Mouse (Mus musculus) intestine, postnatal 0 days (tissue): ENCODE measurements around the gene Ppt2. TPM values are rescaled to one million over a fixed set of nuclear protein-coding genes. Genes with fewer than 3 reads are reported as not detected.

Experiments used
- ATAC-seq: fragments of 200-750 bp; cut with Nextera tagmentation; 2 replicates; pipeline ENCODE4 v1.8.0; 2017; ENCODE audit warnings: mild to moderate bottlenecking, moderate TSS enrichment, moderate library complexity
- H3K27ac ChIP-seq: fragments of 300-500 bp; sonication (generic); 2 replicates; pipeline ENCODE4 v1.5.1; 2014; ENCODE audit warnings: mild to moderate bottlenecking, low read depth, low read length, moderate library complexity
- H3K27me3 ChIP-seq: fragments of 300-500 bp; sonication (generic); replicated peaks from 2 replicates; pipeline ENCODE4 v1.6.1; 2014; ENCODE audit warnings: low read length, mixed read lengths; ENCODE audit not compliant: control insufficient read depth, insufficient read depth
- H3K36me3 ChIP-seq: fragments of 300-500 bp; sonication (generic); 2 replicates; pipeline ENCODE4 v1.6.1; 2014; ENCODE audit warnings: mild to moderate bottlenecking, moderate library complexity; ENCODE audit not compliant: control insufficient read depth, insufficient read depth
- H3K4me1 ChIP-seq: fragments of 300-500 bp; sonication (generic); replicated peaks from 2 replicates; pipeline ENCODE4 v1.6.1; 2014; ENCODE audit warnings: antibody characterized with exemption, low read length, mixed read lengths; ENCODE audit not compliant: control insufficient read depth, insufficient read depth
- H3K4me2 ChIP-seq: fragments of 300-500 bp; sonication (generic); replicated peaks from 2 replicates; pipeline ENCODE4 v1.6.1; 2014; ENCODE audit warnings: low read depth, mild to moderate bottlenecking, moderate library complexity
- H3K4me3 ChIP-seq: fragments of 300-500 bp; sonication (generic); 2 replicates; pipeline ENCODE4 v1.5.1; 2014; ENCODE audit warnings: low read depth, low read length
- H3K9ac ChIP-seq: fragments of 300-500 bp; sonication (generic); 2 replicates; pipeline ENCODE4 v1.6.1; 2014; ENCODE audit warnings: mild to moderate bottlenecking, low read depth, low read length
- H3K9me3 ChIP-seq: fragments of 300-500 bp; sonication (generic); 2 replicates; pipeline ENCODE4 v1.6.1; 2016; ENCODE audit warnings: mixed run types; ENCODE audit not compliant: control insufficient read depth
- CTCF ChIP-seq: sonication (generic); IDR thresholded peaks from 2 replicates; pipeline ENCODE4 v1.5.1; 2016; ENCODE audit warnings: low read depth, mild to moderate bottlenecking, control low read depth, antibody characterized with exemption, moderate library complexity
- WGBS: fragments of 180-500 bp; shearing (Covaris S2); extraction: QIAGEN DNeasy Blood & Tissue Kit; methylation state at CpG from one replicate; pipeline ENCODE4 v1.1.7; 2014; 5-methylcytosine and 5-hydroxymethylcytosine counted together
- polyA plus RNA-seq: library from polyadenylated mRNA; unstranded; fragments of >200 nt; fragmentation: Nextera tagmentation; extraction: Ambion mirVana; gene quantifications from 2 replicates; pipeline ENCODE4 v1.2.1, GENCODE M21; 2015

Gene Ppt2
- polyA plus RNA-seq, 1 experiment from 2014 or later = 17.2 TPM

- Histone ChIP-seq H3K4me3 (no peak overlapping the region), H3K9me3 (no peaks in the 10 kb centered on the region), H3K36me3 (peaks cover 33% of the 10 kb centered on the region), H3K27me3 (peaks cover 7% of the 10 kb centered on the region; the same call in 1 of the 2 replicates), H3K27ac (peak overlapping the region; percentile 62; the same call in 1 of the 2 replicates), H3K4me1 (peaks cover 7% of the 10 kb centered on the region; the same call in 1 of the 2 replicates), H3K9ac (no peak overlapping the region), H3K4me2 (no peak overlapping the region)
- WGBS = 83% methylated on average over 12 of the region's 13 CpGs
- ATAC-seq = no peak
- no peak for TF ChIP-seq CTCF
Observed at GRCm38 (mm10) chr17:34654392-34654791, 26.1 kb upstream of the Ppt2 start.

GRCm38 (mm10) chr17:34653746-34654285 lies 25.5 kb upstream of the Ppt2 start:
- peaks cover 7% of the 10 kb centered on the region; the same call in 1 of the 2 replicates for H3K4me1 ChIP-seq
- peak; percentile 89 for TF ChIP-seq CTCF
- peaks cover 33% of the 10 kb centered on the region for H3K36me3 ChIP-seq
- H3K27me3 ChIP-seq = peaks cover 1% of the 10 kb centered on the region; the same call in 1 of the 2 replicates
- no peaks in the 10 kb centered on the region for H3K9me3 ChIP-seq
- H3K4me3 ChIP-seq = no peak overlapping the region
- 66% methylated on average over 9 of the region's 9 CpGs for WGBS
- H3K9ac ChIP-seq = no peak overlapping the region
- H3K27ac ChIP-seq = no peak overlapping the region
- ATAC-seq = no peak
- no peak overlapping the region for H3K4me2 ChIP-seq

DNA sequence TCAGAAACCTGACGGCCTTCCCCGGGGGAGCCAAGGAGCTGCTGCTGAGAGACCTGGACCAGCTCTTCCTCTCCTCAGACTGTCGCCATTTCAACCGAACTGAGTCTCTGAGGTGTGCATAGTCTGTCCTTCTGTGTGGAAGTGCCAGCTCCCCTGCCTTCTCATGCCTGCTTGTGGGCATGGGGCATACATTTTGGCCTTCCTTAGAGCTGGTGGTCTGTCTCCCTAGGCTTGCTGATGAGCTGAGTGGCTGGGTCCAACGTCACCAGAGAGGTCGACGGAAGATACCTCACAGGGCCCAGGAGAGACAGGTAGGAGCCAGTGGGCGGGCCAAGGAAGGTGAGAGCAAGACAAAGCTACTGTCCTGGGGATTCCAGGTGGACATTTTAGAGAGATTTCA lies 24.7 kb upstream of the Ppt2 start:
- ATAC-seq = no peak
- Histone ChIP-seq H3K4me3 (no peak overlapping the region), H3K27ac (no peak overlapping the region), H3K36me3 (peaks cover 33% of the 10 kb centered on the region), H3K9ac (no peak overlapping the region), H3K4me1 (peaks cover 7% of the 10 kb centered on the region; the same call in 1 of the 2 replicates), H3K27me3 (no peaks in the 10 kb centered on the region), H3K4me2 (no peak overlapping the region), H3K9me3 (no peaks in the 10 kb centered on the region)
- 89% methylated on average over 8 of the region's 8 CpGs for WGBS
- no peak for TF ChIP-seq CTCF

DNA sequence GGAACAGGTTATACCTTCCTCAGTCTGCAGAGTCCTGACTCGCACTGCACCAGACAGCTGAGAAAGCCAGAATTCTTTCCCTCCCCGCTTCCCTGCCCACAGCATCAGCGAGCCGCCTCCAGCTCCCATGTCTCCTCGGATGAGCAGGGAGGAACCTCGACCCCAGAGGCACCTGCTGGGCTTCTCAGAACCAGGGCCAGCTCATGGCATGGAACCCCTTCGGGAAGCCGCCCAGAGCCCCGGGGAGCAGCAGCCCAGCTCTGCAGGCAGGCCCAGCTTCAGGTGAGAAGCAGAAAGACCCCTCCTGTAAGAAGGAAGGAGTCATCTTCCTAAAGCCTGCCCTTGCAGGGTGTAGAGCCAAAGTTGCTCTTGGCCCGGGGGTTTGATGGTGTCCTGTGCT lies 24.2 kb upstream of the Ppt2 start:
- 89% methylated on average over 10 of the region's 10 CpGs for WGBS
- peaks cover 33% of the 10 kb centered on the region for H3K36me3 ChIP-seq

DNA sequence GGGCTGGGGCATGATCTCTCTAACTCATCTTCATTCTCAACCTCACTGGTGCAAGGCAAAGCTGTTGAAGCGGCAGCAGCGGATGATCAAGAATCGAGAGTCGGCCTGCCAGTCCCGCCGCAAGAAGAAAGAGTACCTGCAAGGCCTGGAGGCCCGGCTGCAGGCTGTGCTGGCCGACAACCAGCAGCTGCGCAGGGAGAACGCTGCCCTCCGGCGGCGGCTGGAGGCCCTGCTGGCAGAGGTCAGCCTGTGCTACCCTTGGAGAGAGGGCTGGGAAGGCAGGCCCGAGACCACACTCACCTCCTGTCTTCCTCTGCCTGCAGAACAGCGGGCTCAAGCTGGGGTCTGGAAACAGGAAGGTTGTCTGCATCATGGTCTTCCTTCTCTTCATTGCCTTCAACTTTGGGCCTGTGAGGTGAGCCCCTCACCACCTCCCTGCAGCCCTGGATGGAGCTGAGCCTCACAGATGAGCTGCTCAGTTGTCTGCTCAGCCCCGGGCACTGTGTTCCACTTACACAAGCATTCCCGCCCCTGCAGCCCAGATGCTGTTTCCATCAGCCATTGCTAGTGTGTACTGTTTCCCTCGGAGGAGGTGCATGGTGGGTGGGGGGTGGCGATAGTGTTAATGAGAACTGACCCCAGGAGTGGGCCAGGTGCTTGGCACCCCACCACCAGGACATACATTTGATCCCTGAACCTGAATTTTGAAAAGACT lies 23.4 kb upstream of the Ppt2 start:
- Histone ChIP-seq H3K27me3 (no peaks in the 10 kb centered on the region), H3K9me3 (no peaks in the 10 kb centered on the region), H3K4me2 (no peak overlapping the region), H3K4me1 (peaks cover 7% of the 10 kb centered on the region; the same call in 1 of the 2 replicates), H3K9ac (no peak overlapping the region), H3K27ac (no peak overlapping the region), H3K36me3 (peaks cover 33% of the 10 kb centered on the region), H3K4me3 (no peak overlapping the region)
- TF ChIP-seq CTCF = peak; percentile 77
- ATAC-seq = no peak
- WGBS = 54% methylated on average over 19 of the region's 19 CpGs

More for the DNA sequence above, 24.2 kb upstream of the Ppt2 start:
- no peak for TF ChIP-seq CTCF
- Histone ChIP-seq H3K27me3 (no peaks in the 10 kb centered on the region), H3K9ac (no peak overlapping the region), H3K9me3 (no peaks in the 10 kb centered on the region), H3K4me1 (peaks cover 7% of the 10 kb centered on the region; the same call in 1 of the 2 replicates), H3K27ac (no peak overlapping the region), H3K4me3 (no peak overlapping the region), H3K4me2 (no peak overlapping the region)
- ATAC-seq = no peak

DNA sequence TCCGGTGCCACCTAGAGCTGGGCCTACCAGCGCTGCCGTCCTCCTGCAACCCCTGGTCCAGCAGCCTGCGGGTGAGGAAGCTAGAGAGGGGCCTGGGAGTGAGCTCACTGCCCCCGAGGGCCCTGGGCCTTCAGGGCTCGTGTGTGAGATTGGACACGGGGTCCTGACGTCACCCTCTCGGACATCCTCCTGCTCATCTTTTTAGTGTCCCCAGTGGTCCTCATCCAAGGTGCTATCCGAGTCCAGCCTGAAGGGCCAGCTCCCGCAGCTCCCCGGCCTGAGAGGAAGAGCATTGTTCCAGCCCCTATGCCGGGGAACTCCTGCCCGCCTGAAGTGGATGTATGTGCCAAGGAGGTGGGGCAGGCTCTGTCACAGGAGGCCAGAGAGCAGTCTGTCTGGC lies 22.5 kb upstream of the Ppt2 start:
- no peak overlapping the region for H3K27ac ChIP-seq
- H3K27me3 ChIP-seq = no peaks in the 10 kb centered on the region
- peaks cover 33% of the 10 kb centered on the region for H3K36me3 ChIP-seq
- no peaks in the 10 kb centered on the region for H3K4me1 ChIP-seq
- no peak overlapping the region for H3K4me2 ChIP-seq
- H3K4me3 ChIP-seq = no peak overlapping the region
- no peaks in the 10 kb centered on the region for H3K9me3 ChIP-seq
- 96% methylated on average over 14 of the region's 14 CpGs for WGBS
- ATAC-seq = no peak
- TF ChIP-seq CTCF = no peak
- no peak overlapping the region for H3K9ac ChIP-seq
